Mouse (Mus musculus) gastrocnemius, postnatal 25 days (tissue): ENCODE measurements around the gene Atp5g1. TPM values are rescaled to one million over a fixed set of nuclear protein-coding genes. Genes with fewer than 3 reads are reported as not detected.
A peak's percentile ranks its signal among the peaks of the same experiment; 100 is the strongest.

Experiments
- DNase-seq: peaks from one replicate; pipeline ENCODE4 v3.0.0; 2022
- total RNA-seq, 2 experiments: library from RNA; stranded (reverse); gene quantifications; 1 replicate in 1 of 2; 2 replicates in 1 of 2; pipeline ENCODE4 v1.2.3; 2021

Gene Atp5g1
- total RNA-seq, 2 experiments from 2014 or later, result 1,455 to 1,686 TPM

- DNase-seq, result no peak
Measured at GRCm38 (mm10) chr11:96073295-96073993, 2.0 kb downstream of the Atp5g1 start.

DNA sequence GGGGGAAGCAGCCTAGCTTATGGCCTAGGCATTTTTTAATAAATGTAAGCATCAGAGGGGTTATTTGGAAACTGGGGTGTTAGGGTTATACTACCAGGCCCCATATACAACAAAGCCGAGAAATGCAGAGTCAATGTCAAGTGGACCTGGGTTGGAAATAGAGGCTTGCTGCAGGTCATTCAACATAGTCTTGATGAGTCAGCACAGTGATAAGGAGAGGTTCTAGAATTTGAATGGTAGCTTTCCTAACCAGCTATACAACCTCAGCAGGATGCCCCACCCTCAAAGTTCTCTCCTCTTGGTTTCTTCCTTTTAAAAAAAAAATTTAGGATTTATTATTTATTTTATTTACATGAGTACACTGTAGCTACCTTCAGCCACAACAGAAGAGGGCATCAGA, 4.5 kb downstream of the Atp5g1 start:
- DNase-seq, result no peak

DNA sequence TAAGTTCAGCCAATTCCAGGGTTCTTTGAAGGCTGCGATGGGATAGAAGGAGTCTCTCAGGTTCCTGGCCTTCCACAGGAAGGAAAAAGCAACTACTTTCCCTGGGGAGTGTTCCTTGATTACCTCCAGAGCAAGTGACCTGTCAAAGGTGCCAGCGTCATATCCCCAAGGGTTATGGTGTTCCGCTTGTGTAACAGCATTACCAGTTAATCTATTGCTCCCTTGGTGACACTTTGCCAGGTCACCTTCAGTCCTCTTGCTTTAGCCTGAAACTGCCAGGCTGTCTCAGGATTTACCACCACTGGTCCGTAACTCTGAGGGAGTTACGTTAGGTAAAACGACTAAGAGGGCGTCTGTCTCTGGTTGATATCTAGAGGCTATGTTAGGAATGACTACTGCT, 5.1 kb downstream of the Atp5g1 start:
- no peak for DNase-seq

- DNase-seq, result no peak
Measured at GRCm38 (mm10) chr11:96068231-96068630, 7.2 kb downstream of the Atp5g1 start.

DNA sequence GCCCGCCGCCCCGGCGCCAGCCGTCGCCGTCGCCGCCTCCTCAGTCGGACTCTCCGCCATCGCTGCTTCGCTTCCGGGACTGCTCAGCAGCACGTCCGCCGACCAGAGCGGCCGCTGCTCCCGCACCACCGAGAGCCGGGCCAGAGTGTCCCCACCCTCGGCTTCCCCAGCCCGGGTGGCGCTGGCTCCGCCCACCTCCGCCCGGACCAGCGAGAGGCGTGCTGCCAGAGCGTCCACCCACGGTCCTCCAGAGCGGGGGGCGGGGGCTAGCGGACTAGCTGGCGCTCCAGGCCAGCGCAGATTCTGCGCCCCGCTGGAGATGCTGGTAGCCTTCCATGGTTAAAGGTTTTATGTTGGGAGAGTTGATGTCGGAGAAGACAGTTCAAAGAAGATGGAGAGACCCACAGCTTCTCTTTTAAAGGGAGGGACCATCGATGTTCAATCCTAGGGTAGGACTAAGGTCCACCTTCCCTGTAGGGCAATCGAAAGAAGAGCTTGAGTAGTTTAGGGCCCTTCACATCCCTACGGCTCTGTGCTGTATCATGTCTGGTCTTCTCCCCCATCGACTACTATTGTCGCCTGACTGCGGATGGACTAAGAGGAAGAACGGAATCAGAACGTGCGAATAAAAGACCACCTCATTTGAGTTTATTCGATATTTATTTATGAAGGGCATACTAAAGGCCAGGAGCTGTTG, 10.1 kb downstream of the Atp5g1 start, which contains the start of gene Ube2z:
Gene Ube2z (minus strand): TSS at position 174 of the 697 bp plus-strand sequence.
- DNase-seq, result peak; percentile 98

- no peak for DNase-seq
Measured at GRCm38 (mm10) chr11:96064521-96065214, 10.8 kb downstream of the Atp5g1 start.

DNA sequence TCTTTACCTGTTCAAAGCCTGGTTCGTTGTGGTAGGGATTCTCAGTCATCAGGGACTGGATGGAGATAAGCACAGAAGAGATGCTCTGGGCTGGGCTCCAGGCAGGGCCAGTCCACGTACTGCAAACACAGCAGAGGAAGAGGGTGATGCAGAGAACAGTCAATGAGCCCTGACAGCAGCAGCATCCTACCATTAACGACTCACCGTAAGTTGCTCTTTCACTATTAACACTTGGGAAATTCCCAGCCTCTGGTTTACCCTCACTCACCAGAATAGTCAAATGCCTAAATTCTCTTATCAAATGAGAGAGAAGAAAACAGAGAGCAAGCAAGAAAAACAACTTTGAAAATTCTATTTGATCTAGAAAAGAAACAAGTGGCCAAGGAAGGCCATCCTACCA, 17.2 kb downstream of the Atp5g1 start:
- DNase-seq, result no peak

DNA sequence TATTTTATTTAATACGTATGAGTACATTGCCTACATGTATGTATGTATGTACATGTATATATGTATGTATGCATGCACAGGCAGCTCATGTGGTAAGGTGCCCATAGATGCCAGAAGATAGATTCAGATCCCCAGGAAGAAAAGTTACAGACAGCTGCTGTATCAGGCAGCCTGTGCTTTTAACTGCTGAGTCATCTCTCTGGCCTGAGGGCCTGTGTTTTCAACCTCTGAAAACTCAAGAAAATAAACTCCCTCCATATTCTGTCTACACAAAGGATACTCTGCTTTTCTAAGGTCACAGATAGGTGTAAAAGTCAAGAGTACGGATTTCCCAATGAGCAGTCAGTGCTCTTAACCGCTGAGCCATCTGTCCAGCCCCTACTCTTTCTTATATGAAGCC, 24.6 kb downstream of the Atp5g1 start:
- no peak for DNase-seq

GRCm38 (mm10) chr11:96049939-96050338, 25.5 kb downstream of the Atp5g1 start:
- no peak for DNase-seq

DNA sequence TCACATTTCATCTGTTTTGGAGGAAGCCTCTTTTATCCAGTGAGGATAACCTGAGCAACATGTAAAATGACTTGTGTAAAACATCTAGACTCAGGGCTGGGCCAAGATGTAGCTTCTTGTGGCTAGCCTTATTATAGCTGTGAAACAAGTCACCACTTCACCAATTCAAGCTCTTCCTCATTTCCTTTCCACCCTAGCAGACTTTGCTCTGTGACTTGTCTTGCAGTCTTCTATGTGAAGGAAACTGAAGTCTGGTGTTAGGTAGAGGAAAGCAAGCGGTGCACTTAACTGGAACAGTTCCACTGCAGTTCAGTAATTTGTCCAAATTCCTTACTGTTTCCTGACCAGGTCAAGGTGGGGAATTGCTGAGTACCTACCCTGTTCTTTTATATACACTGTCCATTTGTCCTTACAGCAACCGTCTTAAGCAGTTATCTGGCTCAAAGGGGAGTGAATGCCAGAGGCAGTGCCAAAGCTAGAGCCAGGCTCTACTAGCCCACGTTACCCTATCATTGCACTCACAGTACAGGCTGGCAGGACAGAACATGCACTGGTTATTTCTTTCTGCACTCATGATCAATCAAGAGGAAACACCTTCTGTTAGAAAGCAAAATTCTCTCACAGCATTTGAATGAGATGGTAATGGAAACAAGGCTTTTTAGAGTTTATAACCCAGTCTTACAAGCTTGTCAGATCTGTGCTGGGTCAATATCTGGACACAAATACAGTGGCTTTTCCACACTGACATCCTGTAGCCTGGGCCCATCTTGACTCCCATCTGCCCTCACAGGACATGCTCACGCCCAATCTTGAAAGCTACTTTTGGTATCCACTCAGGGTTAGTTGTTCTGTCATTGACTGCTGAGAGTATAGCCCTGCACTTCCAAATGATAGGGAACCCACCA, 27.7 kb downstream of the Atp5g1 start:
- no peak for DNase-seq

GRCm38 (mm10) chr11:96046793-96047192, 28.7 kb downstream of the Atp5g1 start:
- no peak for DNase-seq

- DNase-seq, result no peak
Measured at GRCm38 (mm10) chr11:96046028-96046427, 29.4 kb downstream of the Atp5g1 start.

- no peak for DNase-seq
Measured at GRCm38 (mm10) chr11:96044803-96045567, 30.5 kb downstream of the Atp5g1 start.

GRCm38 (mm10) chr11:96038560-96038959, 36.9 kb downstream of the Atp5g1 start:
- DNase-seq, result no peak

- no peak for DNase-seq
Measured at GRCm38 (mm10) chr11:96037499-96037898, 38.0 kb downstream of the Atp5g1 start.

DNA sequence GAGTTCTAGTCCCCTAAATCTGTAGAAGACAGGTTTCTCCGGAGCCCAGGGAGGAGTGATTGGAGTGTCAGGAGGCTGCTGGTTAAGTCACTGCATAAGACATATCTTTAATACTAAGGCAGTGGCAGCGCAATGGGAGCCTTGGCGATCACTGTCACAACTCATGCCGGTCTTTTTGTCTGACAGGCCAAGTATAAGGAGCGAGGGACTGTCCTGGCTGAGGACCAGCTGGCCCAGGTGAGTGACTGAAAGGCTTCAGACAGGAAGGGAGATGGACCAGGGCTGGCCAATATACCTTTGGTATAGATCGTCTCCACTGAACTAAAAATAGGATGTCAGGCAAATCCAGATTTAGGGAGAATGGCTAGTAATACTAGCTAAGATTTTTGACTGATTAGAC, 40.3 kb downstream of the Atp5g1 start:
- no peak for DNase-seq

GRCm38 (mm10) chr11:96034596-96035052, 40.8 kb downstream of the Atp5g1 start, which contains the start of gene Snf8:
Snf8 (plus strand) TSS chr11:96034885.
- DNase-seq, result peak; percentile 91

GRCm38 (mm10) chr11:96034116-96034515, 41.4 kb downstream of the Atp5g1 start:
- no peak for DNase-seq

DNA sequence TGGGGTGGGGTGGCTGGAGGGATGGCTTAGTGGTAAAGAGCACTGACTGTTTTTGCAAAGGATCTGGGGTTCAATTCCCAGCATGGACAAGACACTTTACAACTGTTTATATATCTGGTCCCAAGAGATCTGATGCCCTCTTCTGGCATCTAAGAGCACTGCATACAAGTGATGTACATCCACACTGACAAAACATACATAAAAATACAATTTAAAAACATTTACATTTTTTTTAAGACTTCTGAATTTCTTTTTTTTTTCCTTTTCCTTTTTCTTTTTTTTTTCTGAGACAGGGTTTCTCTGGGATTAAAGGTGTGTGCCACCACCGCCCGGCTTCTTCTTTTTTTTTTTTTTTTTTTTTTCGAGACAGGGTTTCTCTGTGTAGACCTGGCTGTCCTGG, 42.2 kb downstream of the Atp5g1 start:
- no peak for DNase-seq

GRCm38 (mm10) chr11:96031701-96032100, 43.8 kb downstream of the Atp5g1 start:
- no peak for DNase-seq

- DNase-seq, result no peak
Measured at GRCm38 (mm10) chr11:96030571-96030970, 44.9 kb downstream of the Atp5g1 start.
